Mouse (Mus musculus) embryonic facial prominence, embryonic 10.5 days (tissue): ENCODE measurements around the gene Slc5a1. TPM values are rescaled to one million over a fixed set of nuclear protein-coding genes. Genes with fewer than 3 reads are reported as not detected.
A peak's percentile ranks its signal among the peaks of the same experiment; 100 is the strongest.

Experiments used
- DNase-seq: peaks from one replicate; pipeline ENCODE4 v3.0.0-alpha.2; 2017; ENCODE audit warnings: low spot score
- H3K27ac ChIP-seq: fragments of 300-500 bp; sonication (generic); replicated peaks from 2 replicates; pipeline ENCODE4 v1.5.1; 2016; ENCODE audit warnings: mild to moderate bottlenecking
- H3K27me3 ChIP-seq: fragments of 300-500 bp; sonication (generic); replicated peaks from 2 replicates; pipeline ENCODE4 v1.6.1; 2016; ENCODE audit warnings: low read depth, mild to moderate bottlenecking; ENCODE audit not compliant: poor library complexity, severe bottlenecking
- H3K36me3 ChIP-seq: fragments of 300-500 bp; sonication (generic); replicated peaks from 2 replicates; pipeline ENCODE4 v1.6.1; 2016; ENCODE audit warnings: mild to moderate bottlenecking, moderate library complexity
- H3K4me1 ChIP-seq: fragments of 300-500 bp; sonication (generic); 2 replicates; pipeline ENCODE4 v1.6.1; 2016
- H3K4me3 ChIP-seq: fragments of 300-500 bp; sonication (generic); 2 replicates; pipeline ENCODE4 v1.5.1; 2016; ENCODE audit warnings: mild to moderate bottlenecking, moderate library complexity
- H3K9me3 ChIP-seq: fragments of 300-500 bp; sonication (generic); 2 replicates; pipeline ENCODE4 v1.6.1; 2016; ENCODE audit warnings: mild to moderate bottlenecking
- WGBS: fragments of 180-500 bp; shearing (Covaris S2); methylation state at CpG from one replicate; pipeline ENCODE4 v1.1.7; 2016; 5-methylcytosine and 5-hydroxymethylcytosine counted together
- polyA plus RNA-seq: library from polyadenylated mRNA; unstranded; fragments of >200 nt; fragmentation: Nextera tagmentation; extraction: Ambion mirVana; gene quantifications from 2 replicates; pipeline ENCODE4 v1.2.1, GENCODE M21; 2016

The Slc5a1 gene
- polyA plus RNA-seq, 1 experiment from 2014 or later = 0.05 TPM

DNA sequence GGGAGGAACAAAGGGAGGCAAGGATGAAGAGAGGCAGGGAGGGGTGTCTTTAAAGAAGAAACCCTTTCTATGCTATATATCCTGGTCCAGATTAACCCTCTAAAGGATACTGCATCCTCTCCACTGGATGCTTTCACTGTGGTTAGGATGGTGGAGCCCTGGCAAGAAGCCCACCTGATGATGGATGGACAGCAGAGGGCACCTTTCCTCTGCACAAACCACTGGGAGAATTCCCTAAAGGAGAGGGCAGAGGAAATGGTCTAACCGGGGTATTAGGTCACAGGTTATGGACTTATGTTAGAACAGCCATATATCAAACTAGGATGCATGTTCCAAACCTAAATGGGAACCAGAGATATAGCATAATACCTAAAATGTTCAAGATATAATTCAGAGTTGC lies 96.1 kb downstream of the Slc5a1 start:
- Histone ChIP-seq H3K4me1 (no peaks in the 10 kb centered on the region), H3K36me3 (no peaks in the 10 kb centered on the region), H3K4me3 (no peak overlapping the region), H3K27ac (no peak overlapping the region), H3K27me3 (no peaks in the 10 kb centered on the region), H3K9me3 (no peaks in the 10 kb centered on the region)
- WGBS = 77% methylated on average over 1 of the region's 1 CpGs
- DNase-seq = no peak

DNA sequence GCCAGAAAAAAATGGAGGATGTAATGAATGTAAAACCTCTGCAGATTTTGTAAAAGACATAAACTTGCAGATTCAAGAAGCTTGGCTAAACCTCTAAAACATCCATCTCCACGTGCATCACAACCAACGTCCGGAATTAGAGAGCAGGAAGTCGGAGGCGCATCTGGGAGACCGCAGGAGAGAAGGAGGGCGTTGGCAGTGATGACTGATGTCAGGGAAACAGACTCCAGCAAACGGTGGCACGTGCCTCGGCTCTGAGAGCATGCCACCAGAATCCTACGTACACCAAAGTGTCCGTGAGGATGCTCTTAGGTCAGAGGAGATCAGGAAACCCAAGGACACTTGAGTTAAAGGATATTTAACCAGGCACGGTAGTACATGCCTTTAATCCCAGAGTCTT lies 97.7 kb downstream of the Slc5a1 start:
- H3K27me3 ChIP-seq = no peaks in the 10 kb centered on the region
- no peaks in the 10 kb centered on the region for H3K36me3 ChIP-seq
- no peak for DNase-seq
- H3K4me1 ChIP-seq = no peaks in the 10 kb centered on the region
- no peaks in the 10 kb centered on the region for H3K9me3 ChIP-seq
- H3K27ac ChIP-seq = no peak overlapping the region
- no peak overlapping the region for H3K4me3 ChIP-seq
- 78% methylated on average over 13 of the region's 13 CpGs for WGBS

DNA sequence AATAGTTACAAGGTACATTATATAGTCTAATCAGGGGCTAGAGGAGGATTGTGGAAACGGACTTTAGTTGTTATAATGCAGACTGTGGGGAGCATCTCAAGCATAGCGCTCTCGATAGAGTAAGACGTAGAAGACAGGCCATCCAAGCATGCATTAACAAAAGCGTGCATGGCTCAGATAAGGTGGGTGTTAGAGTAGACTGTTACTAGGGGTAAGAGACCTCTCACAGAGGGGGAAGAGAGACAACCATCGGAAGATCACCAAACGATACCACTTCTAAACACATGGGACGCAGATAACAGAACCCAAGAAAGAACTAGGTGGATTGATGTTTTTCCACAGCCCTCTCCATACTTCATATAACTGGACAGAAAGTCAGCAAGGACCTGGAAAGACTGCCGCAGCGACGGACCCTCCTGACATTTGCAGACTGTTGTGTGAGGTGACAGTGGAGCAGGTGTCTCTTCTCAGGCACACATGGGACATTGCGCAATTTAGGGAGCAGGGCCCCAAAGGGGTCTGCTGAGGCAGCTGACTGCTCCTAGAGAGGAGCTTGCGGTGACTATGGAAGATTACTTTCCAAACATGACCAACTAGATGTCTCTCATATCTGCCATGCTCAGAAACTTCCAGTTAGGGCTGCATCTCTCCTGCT lies 98.6 kb downstream of the Slc5a1 start:
- Histone ChIP-seq H3K9me3 (no peaks in the 10 kb centered on the region), H3K4me1 (no peaks in the 10 kb centered on the region), H3K27me3 (no peaks in the 10 kb centered on the region), H3K27ac (no peak overlapping the region), H3K4me3 (no peak overlapping the region), H3K36me3 (no peaks in the 10 kb centered on the region)
- no peak for DNase-seq
- WGBS = 90% methylated on average over 13 of the region's 13 CpGs

DNA sequence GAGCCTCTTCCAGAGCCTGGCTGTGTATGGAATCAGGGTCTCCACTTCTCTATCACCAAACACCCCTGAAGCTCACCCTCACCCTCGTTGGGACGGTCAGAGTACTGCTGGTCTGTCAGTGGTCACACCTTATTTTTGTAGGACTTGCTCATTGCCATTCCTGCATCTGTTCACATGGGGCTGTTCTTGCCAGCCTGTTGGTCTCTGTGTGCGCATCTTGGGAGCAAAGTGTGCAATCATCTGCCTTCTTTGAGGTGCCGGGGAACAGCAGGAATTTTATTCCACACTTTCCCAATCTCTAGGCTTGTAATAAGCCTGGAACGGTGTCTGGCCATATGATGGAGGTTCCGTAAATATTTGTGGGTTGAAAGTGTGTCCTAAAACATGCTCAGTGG lies 99.1 kb downstream of the Slc5a1 start:
- Histone ChIP-seq H3K4me1 (no peaks in the 10 kb centered on the region), H3K4me3 (no peak overlapping the region), H3K27ac (no peak overlapping the region), H3K9me3 (no peaks in the 10 kb centered on the region), H3K36me3 (no peaks in the 10 kb centered on the region), H3K27me3 (no peaks in the 10 kb centered on the region)
- WGBS = 85% methylated on average over 6 of the region's 6 CpGs
- DNase-seq = no peak

DNA sequence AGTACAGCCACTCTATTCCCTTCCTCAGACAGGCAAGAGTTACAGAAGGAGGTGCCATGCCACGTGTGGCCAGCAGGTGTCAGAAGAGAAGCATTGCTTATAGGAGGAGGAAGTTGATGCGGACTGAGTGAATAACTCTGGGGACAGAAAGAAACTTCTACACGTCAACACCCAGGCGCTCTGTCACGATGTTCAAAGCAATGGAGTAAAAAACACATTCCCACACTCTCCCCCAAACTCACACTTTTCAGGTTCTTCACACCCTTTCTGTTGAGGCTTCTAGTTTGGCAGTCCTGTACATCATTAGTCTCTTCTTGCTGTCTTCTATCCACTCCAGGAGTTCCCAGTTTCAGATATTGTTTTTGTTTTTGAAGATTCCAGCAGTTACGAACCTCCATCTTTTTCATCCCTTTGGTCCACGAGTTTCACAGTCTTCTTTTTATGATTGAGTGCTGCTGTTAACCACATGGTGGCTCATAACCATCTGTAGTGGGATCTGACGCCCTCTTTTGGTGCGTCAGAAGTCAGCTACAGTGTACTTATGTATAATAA lies 99.7 kb downstream of the Slc5a1 start:
- WGBS = 22% methylated on average over 9 of the region's 9 CpGs
- Histone ChIP-seq H3K4me3 (peak overlapping the region; percentile 32), H3K4me1 (no peaks in the 10 kb centered on the region), H3K36me3 (no peaks in the 10 kb centered on the region), H3K27ac (no peak overlapping the region), H3K9me3 (no peaks in the 10 kb centered on the region), H3K27me3 (no peaks in the 10 kb centered on the region)
- peak; percentile 85 for DNase-seq

DNA sequence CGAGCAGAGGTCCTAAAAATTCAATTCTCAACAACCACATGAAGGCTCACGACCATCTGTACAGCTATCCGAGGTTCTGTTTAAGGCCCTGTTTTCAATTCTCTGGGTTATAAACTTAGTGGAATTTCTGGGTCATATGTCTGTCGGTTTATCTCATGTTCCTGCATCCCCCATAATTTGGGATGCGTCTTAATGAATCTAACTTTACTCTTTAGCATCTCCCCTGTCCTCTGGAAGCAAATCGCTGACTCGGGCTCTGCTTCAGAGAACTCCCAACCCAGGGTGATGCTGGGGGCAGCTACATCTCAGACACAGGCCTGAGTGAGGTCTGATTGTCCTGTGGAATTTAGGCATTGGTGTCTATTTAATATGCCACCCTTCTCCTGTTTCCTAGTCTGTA lies 100.3 kb downstream of the Slc5a1 start:
- no peaks in the 10 kb centered on the region for H3K27me3 ChIP-seq
- H3K27ac ChIP-seq = no peak overlapping the region
- 77% methylated on average over 7 of the region's 7 CpGs for WGBS
- no peak for DNase-seq
- no peaks in the 10 kb centered on the region for H3K4me1 ChIP-seq
- no peaks in the 10 kb centered on the region for H3K36me3 ChIP-seq
- H3K9me3 ChIP-seq = no peaks in the 10 kb centered on the region
- no peak overlapping the region for H3K4me3 ChIP-seq

DNA sequence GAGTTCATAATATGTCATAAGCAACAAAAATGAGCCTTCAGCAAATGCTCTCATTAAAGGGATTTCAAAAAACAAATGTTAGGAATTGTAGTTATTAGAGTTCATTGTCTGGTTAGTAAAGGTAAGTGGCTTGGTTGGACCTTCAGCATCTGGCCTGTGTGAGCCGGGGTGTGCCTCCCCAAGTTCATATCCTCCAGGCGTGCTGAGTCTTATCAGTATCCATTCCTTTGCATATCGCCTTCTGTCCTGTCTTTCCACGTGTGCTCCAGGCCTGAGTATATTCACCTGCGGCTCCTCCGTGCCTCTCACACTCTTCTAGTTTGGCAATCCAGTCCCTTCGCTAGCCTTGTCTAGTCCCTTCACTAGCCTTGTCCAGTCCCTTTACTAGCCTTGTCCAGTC lies 102.3 kb downstream of the Slc5a1 start:
- Histone ChIP-seq H3K27ac (no peak overlapping the region), H3K4me3 (no peak overlapping the region), H3K27me3 (no peaks in the 10 kb centered on the region), H3K9me3 (no peaks in the 10 kb centered on the region), H3K36me3 (no peaks in the 10 kb centered on the region), H3K4me1 (no peaks in the 10 kb centered on the region)
- 90% methylated on average over 7 of the region's 7 CpGs for WGBS
- no peak for DNase-seq

DNA sequence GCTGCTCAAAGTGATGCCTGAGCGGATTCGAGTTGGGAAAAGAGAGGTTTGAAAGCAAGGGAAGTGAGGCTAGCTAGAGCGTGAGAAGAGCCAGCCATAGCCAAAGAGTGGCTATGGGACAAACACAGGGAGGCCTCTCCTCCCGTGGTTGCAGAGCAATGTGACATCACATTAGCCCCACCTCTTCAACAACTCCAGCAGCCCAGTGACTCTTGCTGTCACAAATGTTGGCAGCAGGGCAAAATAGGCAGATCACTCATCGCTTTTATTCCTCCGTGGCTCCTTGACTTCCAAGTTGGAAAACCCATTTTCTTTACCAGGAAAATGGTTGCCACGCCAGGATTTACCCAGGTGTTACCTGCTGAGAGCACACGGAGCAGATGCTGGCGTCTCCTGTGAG lies 103.1 kb downstream of the Slc5a1 start:
- WGBS = 60% methylated on average over 9 of the region's 9 CpGs
- no peaks in the 10 kb centered on the region for H3K36me3 ChIP-seq
- no peaks in the 10 kb centered on the region for H3K27me3 ChIP-seq
- no peak for DNase-seq
- H3K9me3 ChIP-seq = no peaks in the 10 kb centered on the region
- H3K27ac ChIP-seq = no peak overlapping the region
- no peak overlapping the region for H3K4me3 ChIP-seq
- H3K4me1 ChIP-seq = no peaks in the 10 kb centered on the region

DNA sequence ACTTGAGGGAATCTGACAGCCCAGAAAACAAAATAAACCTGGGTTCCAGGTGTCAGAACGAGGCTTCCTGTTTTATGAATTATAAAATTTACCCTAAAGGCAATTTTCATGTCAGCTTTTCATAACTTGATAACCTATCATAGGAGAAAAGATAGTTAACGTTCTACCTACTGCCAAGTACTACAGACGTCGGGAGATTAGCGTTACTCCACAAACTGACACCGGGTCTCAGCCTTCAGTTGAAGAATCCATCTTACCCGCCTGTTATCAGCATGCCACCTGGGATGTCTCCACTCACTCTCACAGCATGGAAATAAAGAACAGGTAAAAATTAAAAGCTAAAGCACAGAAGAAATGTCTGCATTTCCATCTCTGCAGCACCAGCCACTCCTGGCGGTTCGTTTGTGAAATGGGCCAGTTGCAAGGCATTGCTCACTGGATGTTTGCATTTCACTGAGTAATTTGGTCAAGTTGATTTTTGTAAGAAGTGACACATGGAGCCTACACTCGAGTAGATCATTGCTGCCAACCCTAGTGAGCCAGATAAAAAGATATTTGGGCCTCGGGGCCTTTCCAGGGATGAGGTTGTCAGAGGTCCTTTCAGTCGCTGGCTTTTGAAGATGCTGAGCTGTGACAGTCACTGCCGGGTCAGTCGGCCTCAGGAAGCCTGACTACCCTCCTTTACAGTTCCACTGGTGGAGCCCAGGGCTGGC lies 104.7 kb downstream of the Slc5a1 start:
- no peaks in the 10 kb centered on the region for H3K4me1 ChIP-seq
- DNase-seq = no peak
- H3K27me3 ChIP-seq = no peaks in the 10 kb centered on the region
- no peak overlapping the region for H3K4me3 ChIP-seq
- no peak overlapping the region for H3K27ac ChIP-seq
- no peaks in the 10 kb centered on the region for H3K36me3 ChIP-seq
- 77% methylated on average over 14 of the region's 14 CpGs for WGBS
- no peaks in the 10 kb centered on the region for H3K9me3 ChIP-seq

DNA sequence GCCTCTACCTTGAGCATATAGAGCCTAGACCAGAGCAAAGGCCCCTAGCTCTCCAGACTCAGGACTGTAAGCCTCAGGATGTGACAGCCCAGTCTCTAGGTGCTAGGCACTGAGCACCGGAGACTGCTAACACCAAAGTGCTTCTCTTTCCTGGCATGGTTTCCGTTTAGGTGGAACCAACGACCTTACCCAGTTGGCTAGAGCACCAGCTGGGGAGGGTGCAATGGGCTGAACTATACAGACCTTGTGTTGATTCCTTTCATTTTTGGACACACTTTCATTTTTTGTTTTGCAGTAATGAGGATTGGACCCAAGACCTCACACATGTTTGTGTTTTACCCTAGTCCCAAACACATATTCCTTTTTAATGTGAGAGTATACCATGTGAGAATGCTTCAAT lies 106.5 kb downstream of the Slc5a1 start:
- 86% methylated on average over 3 of the region's 3 CpGs for WGBS
- no peak overlapping the region for H3K27ac ChIP-seq
- no peak for DNase-seq

DNA sequence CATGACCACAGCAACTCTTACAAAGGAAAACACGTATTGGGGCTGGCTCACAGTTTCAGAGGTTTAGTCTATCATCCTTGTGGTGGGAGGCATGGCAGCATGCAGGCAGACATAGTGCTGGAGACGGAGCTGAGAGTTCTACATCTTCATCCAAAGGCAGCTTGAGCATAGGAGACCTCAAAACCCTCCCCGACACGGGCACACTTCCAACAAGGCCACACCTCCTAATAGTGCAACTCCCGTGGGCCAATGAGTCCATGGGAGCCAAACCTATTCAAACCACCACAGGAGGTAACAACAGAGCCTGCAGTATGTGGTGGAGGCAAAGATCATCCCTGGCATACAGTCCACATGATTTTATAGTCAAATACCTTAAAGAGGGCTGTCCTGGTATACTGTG lies 107.2 kb downstream of the Slc5a1 start:
- Histone ChIP-seq H3K9me3 (no peaks in the 10 kb centered on the region), H3K36me3 (no peaks in the 10 kb centered on the region), H3K4me1 (no peaks in the 10 kb centered on the region), H3K4me3 (no peak overlapping the region), H3K27ac (no peak overlapping the region), H3K27me3 (no peaks in the 10 kb centered on the region)
- 85% methylated on average over 5 of the region's 5 CpGs for WGBS
- DNase-seq = no peak

More for the DNA sequence above, 106.5 kb downstream of the Slc5a1 start:
- Histone ChIP-seq H3K27me3 (no peaks in the 10 kb centered on the region), H3K36me3 (no peaks in the 10 kb centered on the region), H3K4me3 (no peak overlapping the region), H3K4me1 (no peaks in the 10 kb centered on the region), H3K9me3 (no peaks in the 10 kb centered on the region)
